Mouse (Mus musculus) urinary bladder, adult 2 months (tissue): ENCODE measurements around the gene Hmg20b. TPM values are rescaled to one million over a fixed set of nuclear protein-coding genes. Genes with fewer than 3 reads are reported as not detected.

Experiments used
- DNase-seq: peaks from one replicate; pipeline ENCODE4 v3.0.0; 2022; ENCODE audit warnings: low spot score
- polyA plus RNA-seq: library from polyadenylated mRNA; depleted of rRNA; stranded (reverse); fragments of >200 nt; gene quantifications from 2 replicates; pipeline ENCODE4 v1.2.3, GENCODE M21; 2012

The Hmg20b gene
- polyA plus RNA-seq, 1 experiment = 91.7 TPM

- no peak for DNase-seq
These were observed 4.6 kb upstream of the Hmg20b start for GRCm38 (mm10) chr10:81354738-81355477.

- DNase-seq = no peak
These were observed 1.5 kb upstream of the Hmg20b start for GRCm38 (mm10) chr10:81351678-81352291.

- no peak for DNase-seq
These were observed 324 bp downstream of the Hmg20b start for GRCm38 (mm10) chr10:81349961-81350350.

- no peak for DNase-seq
These were observed 1.1 kb downstream of the Hmg20b start for GRCm38 (mm10) chr10:81349146-81349545.

GRCm38 (mm10) chr10:81346453-81347067 is 3.7 kb downstream of the Hmg20b start:
- DNase-seq = peak; percentile 51

GRCm38 (mm10) chr10:81345162-81345534 is 5.1 kb downstream of the Hmg20b start:
- DNase-seq = no peak

- no peak for DNase-seq
These were observed 5.7 kb downstream of the Hmg20b start for GRCm38 (mm10) chr10:81344421-81345161.

GRCm38 (mm10) chr10:81342686-81343505 is 7.4 kb downstream of the Hmg20b start, which contains the start of gene Gipc3:
Gene Gipc3, minus strand, starts transcription at chr10:81343266.
- DNase-seq = no peak

GRCm38 (mm10) chr10:81341333-81341949 is 8.8 kb downstream of the Hmg20b start:
- no peak for DNase-seq

- DNase-seq = no peak
These were observed 9.5 kb downstream of the Hmg20b start for GRCm38 (mm10) chr10:81340551-81341332.

GRCm38 (mm10) chr10:81336558-81336957 is 13.7 kb downstream of the Hmg20b start:
- DNase-seq = no peak

- DNase-seq = no peak
These were observed 14.6 kb downstream of the Hmg20b start for GRCm38 (mm10) chr10:81335393-81336340.

- no peak for DNase-seq
These were observed 16.0 kb downstream of the Hmg20b start for GRCm38 (mm10) chr10:81334324-81334723.

GRCm38 (mm10) chr10:81332277-81332676 is 18.0 kb downstream of the Hmg20b start:
- DNase-seq = no peak

- DNase-seq = no peak
These were observed 20.3 kb downstream of the Hmg20b start for GRCm38 (mm10) chr10:81330007-81330406.

- no peak for DNase-seq
These were observed 20.9 kb downstream of the Hmg20b start for GRCm38 (mm10) chr10:81329194-81329975.

GRCm38 (mm10) chr10:81328386-81328785 is 21.9 kb downstream of the Hmg20b start, which contains the start of gene Tbxa2r:
Gene Tbxa2r, plus strand, starts transcription at chr10:81328731.
- DNase-seq = no peak

GRCm38 (mm10) chr10:81327959-81328358 is 22.3 kb downstream of the Hmg20b start:
- no peak for DNase-seq
